Comparison of ENCODE assay signal across 40 mouse cellular contexts in the genomic region with DNA sequence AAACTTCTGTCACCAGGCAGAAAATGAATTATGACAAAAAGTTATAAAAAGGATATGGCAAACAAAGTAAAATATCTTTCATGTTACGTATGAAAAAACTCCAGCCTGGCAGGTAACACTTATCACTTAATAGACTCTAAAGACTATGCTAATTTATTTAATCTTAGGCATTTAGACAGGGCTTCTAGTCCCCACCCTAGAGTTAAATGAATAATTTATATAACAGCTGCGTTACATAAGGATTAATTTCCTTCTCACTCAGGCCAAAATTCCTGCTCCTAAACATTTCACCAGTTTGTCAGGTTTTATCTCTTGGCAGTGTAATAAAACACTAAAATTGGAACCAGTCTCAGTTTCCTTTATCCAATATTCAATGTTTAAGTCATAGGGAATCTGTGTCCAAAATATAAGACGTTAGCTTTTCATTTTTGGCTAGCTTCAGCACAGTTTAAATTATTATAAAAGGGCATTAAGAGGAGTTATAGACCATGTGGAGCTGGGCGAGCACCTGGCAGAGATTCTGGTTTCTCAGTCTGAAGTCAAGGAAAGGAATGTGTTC. TPM values are rescaled to one million over a fixed set of nuclear protein-coding genes. Genes with fewer than 3 reads are reported as not detected.
A peak's percentile ranks its signal among the peaks of the same experiment; 100 is the strongest.
DNase-seq lines count a peak whose midpoint lies in the region; ATAC-seq and TF ChIP-seq lines count a peak whose summit lies in the region.
"Had no signal": no experiment of that assay in that cellular context is flagged by ENCODE, and none has a peak within 500 bp of the region (broad histone marks: within the 10 kb centered on the region; RNA-seq: fewer than 3 reads in every experiment).

No protein-coding gene starts in this region.

- H3K27me3 ChIP-seq in heart, embryonic 15.5 days = no peaks in the 10 kb centered on the region
- H3K27me3 ChIP-seq in limb, embryonic 14.5 days (ENCODE audit: control insufficient read depth, insufficient read depth, low read length) = no peaks in the 10 kb centered on the region
- no peaks in the 10 kb centered on the region for H3K27me3 ChIP-seq in limb, embryonic 10.5 days (ENCODE audit: low read depth, poor library complexity, severe bottlenecking)
- H3K27me3 ChIP-seq in forebrain, embryonic 14.5 days (replicated peaks; ENCODE audit: control insufficient read depth, insufficient read depth, low read length) = no peaks in the 10 kb centered on the region
- H3K27me3 ChIP-seq: embryonic facial prominence, embryonic 15.5 days; forebrain, embryonic 12.5 days; hindbrain, embryonic 12.5 days; intestine, embryonic 15.5 days had no signal

- H3K4me2 ChIP-seq in heart, embryonic 15.5 days = no peak overlapping the region
- H3K4me2 ChIP-seq in limb, embryonic 14.5 days (replicated peaks; ENCODE audit: low read depth, low read length, severe bottlenecking) = no peak overlapping the region
- H3K4me2 ChIP-seq in forebrain, embryonic 14.5 days (ENCODE audit: low read length) = no peak overlapping the region
- H3K4me2 ChIP-seq: embryonic facial prominence, embryonic 15.5 days; forebrain, embryonic 12.5 days; hindbrain, embryonic 12.5 days; intestine, embryonic 15.5 days; midbrain, embryonic 11.5 days had no signal

- 47% methylated on average over 4 of the region's 4 CpGs for WGBS in heart, embryonic 15.5 days
- WGBS in limb, embryonic 14.5 days = 51% methylated on average over 4 of the region's 4 CpGs
- 82% methylated on average over 4 of the region's 4 CpGs for WGBS in limb, embryonic 10.5 days
- 75% methylated on average over 4 of the region's 4 CpGs for WGBS in forebrain, embryonic 14.5 days

- TF ChIP-seq POLR2A in limb, embryonic 14.5 days (IDR thresholded peaks at IDR 0.05; ENCODE audit: borderline replicate concordance, extremely low read depth, insufficient read depth, insufficient read length) = no peak

- no peak overlapping the region for H3K4me3 ChIP-seq in heart, embryonic 15.5 days
- no peak overlapping the region for H3K4me3 ChIP-seq in limb, embryonic 14.5 days (replicated peaks; ENCODE audit: low read length)
- no peak overlapping the region for H3K4me3 ChIP-seq in limb, embryonic 10.5 days
- no peak overlapping the region for H3K4me3 ChIP-seq in forebrain, embryonic 14.5 days (ENCODE audit: low read depth, low read length)
- H3K4me3 ChIP-seq: embryonic facial prominence, embryonic 15.5 days; forebrain, embryonic 12.5 days; hindbrain, embryonic 12.5 days; intestine, embryonic 15.5 days had no signal

- no peaks in the 10 kb centered on the region for H3K36me3 ChIP-seq in heart, embryonic 15.5 days
- H3K36me3 ChIP-seq in limb, embryonic 14.5 days (ENCODE audit: control insufficient read depth, insufficient read depth, low read length) = no peaks in the 10 kb centered on the region
- H3K36me3 ChIP-seq in limb, embryonic 10.5 days = no peaks in the 10 kb centered on the region
- H3K36me3 ChIP-seq in forebrain, embryonic 14.5 days (ENCODE audit: control insufficient read depth, insufficient read depth, low read length) = no peaks in the 10 kb centered on the region
- H3K36me3 ChIP-seq: embryonic facial prominence, embryonic 15.5 days; forebrain, embryonic 12.5 days; hindbrain, embryonic 12.5 days; intestine, embryonic 15.5 days had no signal

- no peaks in the 10 kb centered on the region for H3K4me1 ChIP-seq in heart, embryonic 15.5 days (replicated peaks)
- no peaks in the 10 kb centered on the region for H3K4me1 ChIP-seq in limb, embryonic 14.5 days (ENCODE audit: control insufficient read depth, insufficient read depth, low read length)
- no peaks in the 10 kb centered on the region for H3K4me1 ChIP-seq in limb, embryonic 10.5 days
- no peaks in the 10 kb centered on the region for H3K4me1 ChIP-seq in forebrain, embryonic 14.5 days (ENCODE audit: control insufficient read depth, insufficient read depth, low read length)
- H3K4me1 ChIP-seq: embryonic facial prominence, embryonic 15.5 days; forebrain, embryonic 12.5 days; hindbrain, embryonic 12.5 days; intestine, embryonic 15.5 days had no signal

- H3K9me3 ChIP-seq in heart, embryonic 15.5 days (replicated peaks) = no peaks in the 10 kb centered on the region
- H3K9me3 ChIP-seq in limb, embryonic 14.5 days (ENCODE audit: control insufficient read depth, low read length) = no peaks in the 10 kb centered on the region
- H3K9me3 ChIP-seq in limb, embryonic 10.5 days (replicated peaks) = no peaks in the 10 kb centered on the region
- no peaks in the 10 kb centered on the region for H3K9me3 ChIP-seq in forebrain, embryonic 14.5 days (replicated peaks; ENCODE audit: control insufficient read depth, low read length)
- H3K9me3 ChIP-seq: embryonic facial prominence, embryonic 15.5 days; forebrain, embryonic 12.5 days; hindbrain, embryonic 12.5 days; intestine, embryonic 15.5 days had no signal

- no peak overlapping the region for H3K9ac ChIP-seq in heart, embryonic 15.5 days
- no peak overlapping the region for H3K9ac ChIP-seq in limb, embryonic 14.5 days (ENCODE audit: low read depth, low read length, severe bottlenecking)
- H3K9ac ChIP-seq in forebrain, embryonic 14.5 days (ENCODE audit: low read length) = no peak overlapping the region
- H3K9ac ChIP-seq: embryonic facial prominence, embryonic 15.5 days; forebrain, embryonic 12.5 days; hindbrain, embryonic 12.5 days; intestine, embryonic 15.5 days; liver, embryonic 14.5 days had no signal

- ATAC-seq in heart, embryonic 15.5 days (replicated peaks; ENCODE audit: insufficient number of reproducible peaks, insufficient read depth, low FRiP score, low read depth) = no peak
- no peak for ATAC-seq in limb, embryonic 14.5 days (ENCODE audit: low FRiP score, low read depth)
- ATAC-seq in forebrain, embryonic 14.5 days = no peak
- ATAC-seq: CD4-positive, CD25-positive, alpha-beta regulatory T cell, adult 4 months; hindbrain, postnatal 0 days; intestine, embryonic 15.5 days; midbrain, embryonic 16.5 days had no signal

- DNase-seq in heart, adult 8-10 months (ENCODE audit: low spot score) = no peak
- peak; percentile 69 for DNase-seq in limb, embryonic 14.5 days (ENCODE audit: low spot score)
- no peak for DNase-seq in limb, embryonic 10.5 days (ENCODE audit: low spot score)
- DNase-seq in urinary bladder, postnatal 14 days (ENCODE audit: low spot score) = peak; percentile 30
- no peak for DNase-seq in urinary bladder, postnatal 10 days (ENCODE audit: low spot score)
- no peak for DNase-seq in forebrain, embryonic 14.5 days (ENCODE audit: low spot score)
- DNase-seq: adrenal gland, postnatal 25 days; cerebellum, adult 18-20 months; cerebellum, postnatal 10 days; gastrocnemius, postnatal 25 days; heart, adult 11 months; heart, postnatal 36 days; kidney, adult 2 months; kidney, postnatal 36 days; left cerebral cortex, postnatal 4 days; liver; lung, adult 2 months; right cerebral cortex, postnatal 25 days; spleen, adult 18-20 months; thymus, postnatal 14 days had no signal

- H3K27ac ChIP-seq in heart, embryonic 15.5 days = peak overlapping the region; percentile 46
- H3K27ac ChIP-seq in limb, embryonic 14.5 days (replicated peaks; ENCODE audit: low read depth, low read length) = no peak overlapping the region
- H3K27ac ChIP-seq in limb, embryonic 10.5 days = no peak overlapping the region
- no peak overlapping the region for H3K27ac ChIP-seq in forebrain, embryonic 14.5 days (ENCODE audit: low read depth, low read length)
- H3K27ac ChIP-seq: embryonic facial prominence, embryonic 15.5 days; forebrain, embryonic 12.5 days; hindbrain, embryonic 12.5 days; hindbrain, postnatal 0 days; intestine, embryonic 15.5 days; liver, embryonic 14.5 days had no signal

RNA-seq across cellular contexts. Expression of a gene that starts 17.0 kb away (rescaled TPM):
- 0.06 TPM in 2 replicates for polyA plus RNA-seq in heart, embryonic 15.5 days (2015; fragmentation: Nextera tagmentation; extraction: Ambion mirVana)
- under 1 TPM in 3 of 4 experiments, not detected in 1; 0.16 to 0.34 (median 0.22) TPM for total RNA-seq in heart, adult 8-10 months (2022)
- 0.06 TPM in 1 of 2 replicates, not detected in the other for polyA plus RNA-seq in limb, embryonic 14.5 days (2012; rRNA removed)
- 0.08 TPM in 1 of 2 replicates, not detected in the other for polyA plus RNA-seq in limb, embryonic 14.5 days (2014; fragmentation: Nextera tagmentation; extraction: Ambion mirVana)
- polyA plus RNA-seq in limb, embryonic 10.5 days (2016; fragmentation: Nextera tagmentation; extraction: Ambion mirVana) = not detected in 2 replicates
- polyA plus RNA-seq in forebrain, embryonic 14.5 days (2014; fragmentation: Nextera tagmentation; extraction: Ambion mirVana) = not detected in 2 replicates
- total RNA-seq: adrenal gland, postnatal 25 days; common myeloid progenitor, adult 5-6 weeks; gastrocnemius, adult 18-20 months; gastrocnemius, postnatal 25 days; heart, postnatal 36 days; hindbrain, postnatal 0 days; layer of hippocampus, adult 8-10 months; layer of hippocampus, postnatal 25 days; left cerebral cortex, adult 8-10 months; left cerebral cortex, postnatal 4 days; megakaryocyte, adult 5-6 weeks; neutrophil, adult 5-6 weeks had no signal
- polyA plus RNA-seq: brain, embryonic 14.5 days; CD4-positive, CD25-positive, alpha-beta regulatory T cell, adult 4 months; embryonic facial prominence, embryonic 15.5 days; forebrain, embryonic 12.5 days; heart, embryonic 14.5 days; hindbrain, embryonic 12.5 days; hindbrain, postnatal 0 days; intestine, embryonic 15.5 days; liver, embryonic 14.5 days; midbrain, embryonic 11.5 days; midbrain, embryonic 16.5 days; neural tube, embryonic 11.5 days had no signal

Comparison
In these comparisons a context has a peak if more than half of its experiments do, and no peak if none do; other contexts are left out.
1. DNase-seq: peak in limb, embryonic 14.5 days (single experiment) and urinary bladder, postnatal 14 days (single experiment); none in heart, adult 8-10 months (single experiment), limb, embryonic 10.5 days (single experiment), urinary bladder, postnatal 10 days (single experiment) and forebrain, embryonic 14.5 days (single experiment).